Mouse (Mus musculus): Measurements from ENCODE around the gene Zfp984.
"Not testable (repeated sequence)": the region's sequence is repeated elsewhere in the genome, so short reads cannot be mapped to it uniquely, and the experiment has no call there.

- TF ChIP-seq CTCF (conservative IDR thresholded peaks at IDR 0.05; ENCODE audit: low read length); NANOG (IDR thresholded peaks at IDR 0.05; ENCODE audit: borderline replicate concordance, low read length); POU5F1 (IDR thresholded peaks at IDR 0.05; ENCODE audit: borderline replicate concordance, low read length): not testable (repeated sequence)
These were observed 1.1 kb downstream of the Zfp984 start for GRCm38 (mm10) chr4:147808483-147808882.
